8 mouse cellular contexts compared by ENCODE assay signal in genomic region chr5:129164091-129164490, GRCm38 (mm10).
A peak's percentile ranks its signal among the peaks of the same experiment; 100 is the strongest.
DNase-seq lines count a peak whose midpoint lies in the region; ATAC-seq and TF ChIP-seq lines count a peak whose summit lies in the region.

No protein-coding gene starts in this region.

- no peak overlapping the region for H3K4me2 ChIP-seq in intestine, embryonic 15.5 days (replicated peaks)
- H3K4me2 ChIP-seq in lung, embryonic 16.5 days (ENCODE audit: low read depth, low read length), result no peak overlapping the region

- DNase-seq in embryonic facial prominence, embryonic 10.5 days (ENCODE audit: low spot score), result peak; percentile 16
- no peak for DNase-seq in left cerebral cortex, adult 18-20 months (ENCODE audit: low spot score in 2 of 2)
- DNase-seq in frontal cortex, postnatal 25 days (ENCODE audit: low spot score in 2 of 2), result no peak
- DNase-seq in layer of hippocampus, postnatal 14 days (ENCODE audit: low spot score in 2 of 2), result no peak
- DNase-seq in right cerebral cortex, postnatal 14 days, result no peak

- H3K27ac ChIP-seq in ES-Bruce4 (ENCODE audit: insufficient read depth, low read length), result peak overlapping the region; percentile 27; the same call in 1 of the 2 replicates
- H3K27ac ChIP-seq in embryonic facial prominence, embryonic 10.5 days (replicated peaks), result no peak overlapping the region
- H3K27ac ChIP-seq in intestine, embryonic 15.5 days, result peak overlapping the region; percentile 82
- H3K27ac ChIP-seq in lung, embryonic 16.5 days (ENCODE audit: low read length), result peak overlapping the region; percentile 84

- H3K9ac ChIP-seq in ES-Bruce4 (ENCODE audit: low read depth, poor library complexity, severe bottlenecking), result no peak overlapping the region
- H3K9ac ChIP-seq in intestine, embryonic 15.5 days, result no peak overlapping the region
- no peak overlapping the region for H3K9ac ChIP-seq in lung, embryonic 16.5 days (ENCODE audit: low read length)

- no peaks in the 10 kb centered on the region for H3K27me3 ChIP-seq in ES-Bruce4 (ENCODE audit: control insufficient read depth, insufficient read depth, low read length, poor library complexity, severe bottlenecking)
- H3K27me3 ChIP-seq in embryonic facial prominence, embryonic 10.5 days (replicated peaks; ENCODE audit: low read depth, poor library complexity, severe bottlenecking), result no peaks in the 10 kb centered on the region
- no peaks in the 10 kb centered on the region for H3K27me3 ChIP-seq in intestine, embryonic 15.5 days (replicated peaks)
- H3K27me3 ChIP-seq in lung, embryonic 16.5 days (ENCODE audit: control insufficient read depth, insufficient read depth, low read depth, low read length), result no peaks in the 10 kb centered on the region

- no peak for ATAC-seq in intestine, embryonic 15.5 days
- peak; percentile 36 for ATAC-seq in lung, embryonic 16.5 days (ENCODE audit: low read depth)

- no peak for TF ChIP-seq POLR2A in ES-Bruce4 (IDR thresholded peaks at IDR 0.05; ENCODE audit: insufficient read depth, low read length)

- no peak overlapping the region for H3K4me3 ChIP-seq in ES-Bruce4 (ENCODE audit: low read depth, low read length)
- H3K4me3 ChIP-seq in embryonic facial prominence, embryonic 10.5 days, result no peak overlapping the region
- no peak overlapping the region for H3K4me3 ChIP-seq in intestine, embryonic 15.5 days (replicated peaks)
- no peak overlapping the region for H3K4me3 ChIP-seq in lung, embryonic 16.5 days (ENCODE audit: low read length)

- H3K9me3 ChIP-seq in ES-Bruce4 (replicated peaks; ENCODE audit: control insufficient read depth, insufficient read depth, low read length, poor library complexity, severe bottlenecking), result no peaks in the 10 kb centered on the region
- no peaks in the 10 kb centered on the region for H3K9me3 ChIP-seq in embryonic facial prominence, embryonic 10.5 days
- H3K9me3 ChIP-seq in intestine, embryonic 15.5 days, result no peaks in the 10 kb centered on the region
- no peaks in the 10 kb centered on the region for H3K9me3 ChIP-seq in lung, embryonic 16.5 days (ENCODE audit: control insufficient read depth, low read length)

- TF ChIP-seq CTCF in ES-Bruce4 (IDR thresholded peaks at IDR 0.05; ENCODE audit: low read depth, low read length), result no peak

- no peak for TF ChIP-seq EP300 in ES-Bruce4 (IDR thresholded peaks at IDR 0.05; ENCODE audit: insufficient read depth, low read depth, low read length)

- 50% methylated on average over 10 of the region's 10 CpGs for WGBS in embryonic facial prominence, embryonic 10.5 days
- WGBS in intestine, embryonic 15.5 days, result 14% methylated on average over 10 of the region's 10 CpGs
- 12% methylated on average over 10 of the region's 10 CpGs for WGBS in lung, embryonic 16.5 days

- no peaks in the 10 kb centered on the region for H3K36me3 ChIP-seq in ES-Bruce4 (ENCODE audit: control insufficient read depth, insufficient read depth, low read length, poor library complexity, severe bottlenecking)
- H3K36me3 ChIP-seq in embryonic facial prominence, embryonic 10.5 days (replicated peaks), result no peaks in the 10 kb centered on the region
- H3K36me3 ChIP-seq in intestine, embryonic 15.5 days, result no peaks in the 10 kb centered on the region
- no peaks in the 10 kb centered on the region for H3K36me3 ChIP-seq in lung, embryonic 16.5 days (ENCODE audit: control insufficient read depth, insufficient read depth, low read length)

- peaks cover 5% of the 10 kb centered on the region for H3K4me1 ChIP-seq in ES-Bruce4 (ENCODE audit: control insufficient read depth, insufficient read depth, low read length)
- peaks cover 24% of the 10 kb centered on the region for H3K4me1 ChIP-seq in embryonic facial prominence, embryonic 10.5 days
- peaks cover 23% of the 10 kb centered on the region for H3K4me1 ChIP-seq in intestine, embryonic 15.5 days (replicated peaks)
- peaks cover 18% of the 10 kb centered on the region for H3K4me1 ChIP-seq in lung, embryonic 16.5 days (replicated peaks; ENCODE audit: control insufficient read depth, insufficient read depth, low read length)
